Mouse (Mus musculus): ENCODE data around the gene Glb1l.

DNA sequence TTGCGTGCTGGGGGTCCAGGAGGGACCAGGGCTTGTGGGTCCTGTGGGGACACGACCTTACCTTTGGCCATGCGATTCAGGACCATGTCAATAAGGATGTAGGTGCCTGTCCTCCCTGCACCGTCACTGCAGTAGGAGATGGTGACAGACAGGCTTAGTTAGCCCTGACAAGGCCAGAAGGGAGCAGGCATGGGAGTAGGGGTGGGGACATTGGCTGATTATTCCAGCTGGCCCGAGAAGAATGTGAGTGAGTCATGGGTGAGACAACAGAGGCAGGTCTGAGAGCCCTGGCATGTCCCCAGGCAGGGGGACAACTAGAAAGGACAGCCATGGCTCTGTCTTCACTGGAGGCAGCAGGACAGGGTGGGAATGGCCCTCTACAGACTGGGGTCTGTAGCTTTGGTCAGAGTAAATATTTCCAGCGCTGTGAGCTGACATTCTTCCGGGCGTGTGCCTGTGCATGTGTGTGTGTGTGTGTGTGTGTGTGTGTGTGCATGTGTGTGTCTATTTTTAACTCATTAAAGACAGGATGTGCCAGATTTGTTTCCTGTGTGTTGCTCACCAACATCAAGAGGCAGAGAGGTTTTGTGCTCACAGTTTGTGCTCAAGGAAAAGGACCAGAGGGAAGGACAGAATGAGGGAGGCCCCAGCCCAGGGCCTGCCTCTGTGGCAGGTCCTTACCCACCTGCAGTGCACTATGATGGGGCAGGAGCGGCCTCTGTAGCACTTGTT lies 37.6 kb upstream of the Glb1l start:
- TF ChIP-seq USF1 (IDR thresholded peaks at IDR 0.05; ENCODE audit: low read depth) = no peak
- TF ChIP-seq POLR2A (IDR thresholded peaks at IDR 0.05; ENCODE audit: insufficient read length, low read depth) = peak; percentile 29
- TF ChIP-seq CEBPB (IDR thresholded peaks at IDR 0.05; ENCODE audit: insufficient read depth, poor library complexity, severe bottlenecking) = no peak
- no peak for TF ChIP-seq MAX (IDR thresholded peaks at IDR 0.05; ENCODE audit: low read depth)
- no peak for TF ChIP-seq SRF (IDR thresholded peaks at IDR 0.05; ENCODE audit: control insufficient read depth, insufficient read length, low read depth)
- no peak for TF ChIP-seq TCF12 (IDR thresholded peaks at IDR 0.05; ENCODE audit: insufficient read depth, poor library complexity, severe bottlenecking)
- TF ChIP-seq MYOD1 (IDR thresholded peaks at IDR 0.05; ENCODE audit: control insufficient read depth in 1 of 3, insufficient read length in 2 of 3, low read depth in 2 of 3) = peak in 1 of 3 experiments; percentile 38
